Mouse (Mus musculus) embryonic fibroblast, embryonic 13.5 days (primary cell): ENCODE data around the gene Defb19.

Source experiments
- CTCF ChIP-seq: IDR thresholded peaks from 2 replicates; pipeline ENCODE4 v1.5.1; 2011; ENCODE audit warnings: mild to moderate bottlenecking, control low read depth, low read length, moderate library complexity, borderline replicate concordance; ENCODE audit not compliant: insufficient read depth
- POLR2A ChIP-seq: IDR thresholded peaks from 2 replicates; pipeline ENCODE4 v1.6.1; 2011; ENCODE audit warnings: low read depth, mild to moderate bottlenecking, control low read depth, low read length, moderate library complexity

- TF ChIP-seq CTCF (no peak), POLR2A (no peak)
Observed at GRCm38 (mm10) chr2:152543478-152543877, 36.6 kb downstream of the Defb19 start.
